Mouse (Mus musculus): ENCODE measurements around the gene Atp5c1. TPM values are rescaled to one million over a fixed set of nuclear protein-coding genes. Genes with fewer than 3 reads are reported as not detected.

The Atp5c1 gene
- polyA plus RNA-seq, 1 experiment from 2014 or later = 528 TPM

DNA sequence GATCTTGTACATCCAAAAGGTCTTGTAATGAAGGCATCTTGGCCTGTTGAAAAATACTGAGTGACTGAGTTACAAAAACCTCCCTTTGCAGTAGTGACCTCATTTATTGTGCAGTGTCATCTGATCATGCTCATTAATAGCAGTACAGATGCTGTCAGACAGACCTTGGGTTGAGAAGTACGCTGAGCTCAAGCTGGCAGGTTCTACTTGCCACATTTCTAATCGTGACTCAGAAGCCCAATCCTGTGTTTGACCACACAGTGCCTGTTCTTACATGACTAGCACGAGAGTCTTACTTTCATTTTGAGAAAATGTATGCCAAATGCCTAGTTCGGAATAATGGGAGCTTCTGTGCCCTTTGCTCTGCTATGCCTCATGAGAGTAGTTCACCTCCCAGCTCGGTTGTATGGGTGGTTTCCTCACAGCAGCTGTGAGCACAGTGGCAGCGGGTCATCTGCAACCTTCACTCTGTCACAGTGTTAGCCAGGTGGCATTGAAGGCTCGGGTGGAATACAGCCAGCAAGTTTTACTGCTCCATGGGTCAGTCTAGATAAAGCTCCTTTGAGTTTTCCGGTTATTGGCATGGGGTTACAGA lies 7.0 kb upstream of the Atp5c1 start:
- no peak for ATAC-seq (replicated peaks)
- Histone ChIP-seq H3K9me3 (no peaks in the 10 kb centered on the region), H3K4me2 (no peak overlapping the region), H3K4me1 (no peaks in the 10 kb centered on the region), H3K27me3 (replicated peaks) (no peaks in the 10 kb centered on the region), H3K36me3 (replicated peaks) (peaks cover 22% of the 10 kb centered on the region), H3K9ac (no peak overlapping the region), H3K27ac (no peak overlapping the region), H3K4me3 (no peak overlapping the region)
- 84% methylated on average over 8 of the region's 8 CpGs for WGBS

DNA sequence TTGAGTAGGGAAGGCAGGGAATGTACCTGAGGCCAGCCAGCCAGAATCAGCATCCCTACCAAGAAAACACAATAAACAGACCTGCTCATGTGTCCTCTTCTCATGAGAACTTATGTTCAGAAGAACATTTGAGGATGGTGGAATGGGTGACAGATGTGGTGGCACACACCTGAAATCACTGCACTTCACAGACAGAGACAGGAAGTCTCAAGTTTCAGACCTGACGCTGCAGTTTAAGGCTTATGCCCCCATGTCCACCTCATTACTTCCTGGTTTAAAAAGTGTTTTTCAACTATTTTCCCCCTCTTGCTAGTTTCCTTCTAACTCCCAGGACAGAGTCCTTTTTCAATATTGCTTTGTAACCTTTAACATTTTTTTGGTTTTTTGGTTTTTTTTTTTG lies 2.4 kb upstream of the Atp5c1 start:
- Histone ChIP-seq H3K9me3 (no peaks in the 10 kb centered on the region), H3K4me3 (no peak overlapping the region), H3K9ac (no peak overlapping the region), H3K36me3 (replicated peaks) (no peaks in the 10 kb centered on the region), H3K4me2 (no peak overlapping the region), H3K27me3 (replicated peaks) (no peaks in the 10 kb centered on the region), H3K27ac (no peak overlapping the region), H3K4me1 (peaks cover 27% of the 10 kb centered on the region)
- ATAC-seq (replicated peaks) = no peak
- 89% methylated on average over 1 of the region's 1 CpGs for WGBS

DNA sequence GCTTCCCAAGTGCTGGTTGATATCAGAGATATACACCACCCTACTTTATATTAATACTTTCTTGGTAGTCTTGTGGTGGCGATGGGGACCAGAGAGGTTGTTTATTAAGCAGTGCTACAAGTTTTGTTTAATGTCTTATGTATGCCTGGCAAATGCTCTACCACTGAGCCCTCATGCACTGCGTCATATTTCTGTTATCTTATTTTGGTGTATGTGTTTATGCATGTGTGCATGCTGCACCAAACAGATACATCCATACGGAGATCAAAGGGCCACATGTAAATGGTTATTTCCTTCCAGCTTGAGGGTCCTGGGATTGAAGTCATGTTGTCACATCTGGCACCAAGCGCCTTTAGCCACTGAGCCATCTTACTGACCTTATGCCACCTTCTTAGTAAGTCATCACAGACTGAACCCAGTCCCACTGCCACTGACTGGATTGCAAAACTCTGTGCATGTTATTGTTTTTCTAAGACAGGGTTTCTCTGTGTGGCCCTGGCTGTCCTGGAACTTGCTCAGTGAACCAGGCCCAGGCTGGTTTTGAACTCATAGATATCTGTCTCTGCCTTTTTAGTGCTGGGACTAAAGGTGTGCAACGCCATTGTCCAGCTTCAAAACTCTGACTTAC lies 1.3 kb upstream of the Atp5c1 start:
- 94% methylated on average over 5 of the region's 5 CpGs for WGBS
- Histone ChIP-seq H3K9ac (no peak overlapping the region; the same call in 1 of the 2 replicates), H3K27me3 (replicated peaks) (no peaks in the 10 kb centered on the region)

DNA sequence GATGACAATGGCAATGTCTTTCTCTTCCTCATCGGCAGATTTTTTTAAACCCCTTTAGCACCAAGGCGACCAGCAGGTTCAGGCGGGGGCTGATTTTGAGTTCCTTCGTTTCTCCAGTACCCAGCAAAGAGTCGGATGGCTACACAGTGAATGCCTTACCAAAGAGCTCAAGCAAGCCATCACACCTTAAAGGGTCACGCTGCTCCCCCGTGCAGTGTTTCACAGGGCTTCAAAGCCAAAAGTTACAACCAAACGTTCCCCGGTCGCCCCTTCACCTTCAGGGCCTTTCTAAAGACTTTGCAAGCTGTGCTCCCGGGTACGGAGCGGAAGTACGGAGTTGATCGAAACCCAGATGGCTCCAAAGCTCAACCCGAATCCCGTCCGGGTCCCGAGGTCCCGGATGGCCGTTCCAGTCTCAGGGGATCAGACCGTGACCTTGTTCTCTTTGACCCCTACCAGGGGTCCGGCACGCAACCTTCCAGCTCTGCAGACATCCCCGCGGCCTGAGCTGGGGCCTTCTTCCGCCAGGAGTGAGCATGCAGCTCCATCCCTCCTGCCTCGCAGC lies 483 bp downstream of the Atp5c1 start:
- H3K27me3 ChIP-seq (replicated peaks) = no peaks in the 10 kb centered on the region
- peak overlapping the region; percentile 96 for H3K27ac ChIP-seq
- peak overlapping the region; percentile 80 for H3K4me2 ChIP-seq
- no peaks in the 10 kb centered on the region for H3K36me3 ChIP-seq (replicated peaks)
- H3K4me3 ChIP-seq = peak overlapping the region; percentile 99
- peak overlapping the region; percentile 100 for H3K9ac ChIP-seq
- peaks cover 35% of the 10 kb centered on the region for H3K4me1 ChIP-seq
- H3K9me3 ChIP-seq = no peaks in the 10 kb centered on the region
- under 1% methylated on average over 28 of the region's 28 CpGs for WGBS
- no peak for ATAC-seq (replicated peaks)

More for the DNA sequence above, 1.3 kb upstream of the Atp5c1 start:
- Histone ChIP-seq H3K27ac (no peak overlapping the region), H3K9me3 (no peaks in the 10 kb centered on the region), H3K4me3 (peak overlapping the region; percentile 99), H3K4me1 (peaks cover 30% of the 10 kb centered on the region), H3K36me3 (replicated peaks) (no peaks in the 10 kb centered on the region), H3K4me2 (peak overlapping the region; percentile 80)
- ATAC-seq (replicated peaks) = no peak

DNA sequence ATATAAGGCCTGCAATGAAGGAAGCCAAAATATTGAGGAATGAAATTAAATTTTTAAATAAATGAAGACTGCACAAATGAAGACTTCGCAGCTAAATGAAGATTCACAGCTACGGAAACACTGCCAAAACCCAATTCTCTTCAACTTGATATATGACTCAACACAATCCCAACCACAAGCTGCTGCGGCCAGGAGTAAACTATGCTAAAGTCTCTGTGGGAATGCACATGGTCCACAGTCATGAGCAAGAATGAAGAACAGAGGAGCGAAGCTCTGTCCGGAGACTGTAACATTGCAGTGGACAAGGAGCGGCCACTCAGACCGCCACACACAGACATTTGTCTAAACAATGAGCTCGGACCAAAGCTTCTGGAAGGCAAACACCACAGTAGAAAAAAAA lies 3.6 kb downstream of the Atp5c1 start:
- ATAC-seq (replicated peaks) = no peak
- Histone ChIP-seq H3K36me3 (replicated peaks) (no peaks in the 10 kb centered on the region), H3K4me1 (peaks cover 31% of the 10 kb centered on the region), H3K4me2 (no peak overlapping the region), H3K27ac (no peak overlapping the region), H3K4me3 (no peak overlapping the region), H3K9me3 (no peaks in the 10 kb centered on the region), H3K9ac (no peak overlapping the region), H3K27me3 (replicated peaks) (no peaks in the 10 kb centered on the region)
- 89% methylated on average over 8 of the region's 8 CpGs for WGBS

DNA sequence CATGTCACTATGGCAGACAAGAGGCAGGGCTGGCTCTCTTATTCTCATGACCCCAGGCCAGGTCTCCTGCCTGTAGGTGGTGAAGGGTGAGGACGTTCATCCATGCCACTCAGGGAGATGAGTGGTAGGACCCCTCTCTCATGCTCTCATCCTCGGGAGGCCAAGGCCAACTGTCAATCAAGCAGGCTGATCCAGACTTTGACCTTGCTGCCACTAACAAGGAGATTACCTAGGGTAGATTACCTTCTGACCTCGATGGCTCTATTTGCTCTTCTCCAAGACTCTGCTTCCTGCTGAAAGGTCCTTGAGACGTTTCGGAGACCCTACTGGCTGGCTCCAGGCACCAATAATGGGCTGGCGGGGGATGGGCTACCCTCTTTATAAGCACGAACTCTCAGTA lies 5.8 kb downstream of the Atp5c1 start:
- 87% methylated on average over 7 of the region's 7 CpGs for WGBS
- H3K4me1 ChIP-seq = peaks cover 25% of the 10 kb centered on the region
- no peaks in the 10 kb centered on the region for H3K36me3 ChIP-seq (replicated peaks)
- H3K4me2 ChIP-seq = no peak overlapping the region
- no peaks in the 10 kb centered on the region for H3K27me3 ChIP-seq (replicated peaks)
- 0 out of 2 replicates have a peak, but pooled peaks have one; percentile 8 for ATAC-seq (replicated peaks)
- H3K9ac ChIP-seq = no peak overlapping the region
- no peak overlapping the region for H3K4me3 ChIP-seq
- H3K9me3 ChIP-seq = no peaks in the 10 kb centered on the region
- no peak overlapping the region for H3K27ac ChIP-seq

DNA sequence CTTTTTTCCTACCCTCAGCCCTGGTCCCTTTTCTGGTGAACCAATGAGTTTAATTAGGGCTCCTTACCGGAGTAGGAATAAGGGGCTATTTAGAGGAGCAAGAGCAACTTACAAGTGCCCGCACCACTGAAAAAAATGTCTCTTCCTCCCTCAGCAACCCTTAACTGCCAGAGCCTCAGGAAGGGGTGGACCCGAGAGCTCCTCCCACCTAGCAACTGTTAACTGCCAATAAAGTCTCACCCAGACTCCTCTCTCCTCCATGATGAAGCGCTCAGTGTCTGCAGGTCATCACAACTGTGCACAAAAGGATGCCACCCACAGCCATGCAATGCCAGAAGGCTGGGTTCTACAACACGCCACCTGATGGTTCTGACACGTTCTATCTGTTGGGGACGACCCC lies 8.6 kb downstream of the Atp5c1 start:
- H3K9me3 ChIP-seq = no peaks in the 10 kb centered on the region
- 97% methylated on average over 7 of the region's 7 CpGs for WGBS
- no peak overlapping the region for H3K9ac ChIP-seq
- peaks cover 18% of the 10 kb centered on the region; the same call in 1 of the 2 replicates for H3K36me3 ChIP-seq (replicated peaks)
- no peak for ATAC-seq (replicated peaks)
- no peak overlapping the region for H3K27ac ChIP-seq
- no peak overlapping the region for H3K4me2 ChIP-seq
- no peak overlapping the region for H3K4me3 ChIP-seq
- 0 out of 2 replicates have a peak, but pooled peaks cover 4% of the 10 kb centered on the region for H3K4me1 ChIP-seq
- H3K27me3 ChIP-seq (replicated peaks) = no peaks in the 10 kb centered on the region

DNA sequence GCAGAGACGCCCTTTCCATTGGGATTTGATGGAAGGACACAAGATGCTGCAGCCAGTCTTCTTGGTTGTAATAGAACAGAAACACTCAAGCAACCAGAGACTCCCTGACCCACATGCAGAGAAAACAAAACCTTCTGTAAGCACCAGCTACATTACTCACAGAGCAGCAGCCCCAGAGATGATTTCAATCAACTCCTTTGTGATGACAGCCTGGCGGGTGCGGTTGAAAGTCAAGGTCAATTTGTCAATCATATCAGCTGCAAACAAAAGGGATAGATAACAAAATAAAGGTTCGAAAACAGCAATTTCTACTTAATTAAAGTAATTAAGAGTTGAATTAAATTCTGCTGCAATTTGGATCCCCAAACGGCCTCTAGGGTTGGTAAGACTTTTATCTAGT lies 21.5 kb downstream of the Atp5c1 start:
- WGBS = 90% methylated on average over 5 of the region's 5 CpGs
- H3K36me3 ChIP-seq (replicated peaks) = peaks cover 57% of the 10 kb centered on the region
- H3K27me3 ChIP-seq (replicated peaks) = no peaks in the 10 kb centered on the region

DNA sequence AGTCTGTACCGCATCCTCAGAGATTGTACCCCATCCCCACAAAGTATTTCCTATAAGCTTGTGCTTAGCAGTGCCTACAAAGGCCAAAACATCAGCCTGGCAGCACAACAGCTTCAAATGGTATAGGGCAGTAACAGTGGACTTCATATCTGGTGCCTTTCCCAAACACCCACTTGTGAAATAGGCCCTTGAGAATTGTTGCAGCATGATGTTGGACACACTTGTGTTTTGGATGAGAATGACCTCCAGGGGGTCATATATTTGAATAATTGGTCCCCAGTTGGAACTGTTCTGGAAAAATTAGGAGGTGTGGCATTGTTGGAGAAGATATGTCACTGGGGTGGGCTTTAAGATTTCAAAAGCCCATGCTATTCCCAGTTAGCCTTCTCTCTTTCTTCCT lies 28.3 kb downstream of the Atp5c1 start:
- no peak for ATAC-seq (replicated peaks)
- Histone ChIP-seq H3K36me3 (replicated peaks) (peaks cover 16% of the 10 kb centered on the region), H3K27ac (no peak overlapping the region), H3K4me2 (no peak overlapping the region), H3K9ac (no peak overlapping the region), H3K4me1 (peaks cover 17% of the 10 kb centered on the region), H3K9me3 (no peaks in the 10 kb centered on the region), H3K4me3 (no peak overlapping the region), H3K27me3 (replicated peaks) (no peaks in the 10 kb centered on the region)
- WGBS = 100% methylated on average over 1 of the region's 1 CpGs

More for the DNA sequence above, 21.5 kb downstream of the Atp5c1 start:
- Histone ChIP-seq H3K9ac (no peak overlapping the region), H3K9me3 (no peaks in the 10 kb centered on the region), H3K4me2 (no peak overlapping the region), H3K27ac (no peak overlapping the region), H3K4me1 (no peaks in the 10 kb centered on the region), H3K4me3 (no peak overlapping the region)
- no peak for ATAC-seq (replicated peaks)

DNA sequence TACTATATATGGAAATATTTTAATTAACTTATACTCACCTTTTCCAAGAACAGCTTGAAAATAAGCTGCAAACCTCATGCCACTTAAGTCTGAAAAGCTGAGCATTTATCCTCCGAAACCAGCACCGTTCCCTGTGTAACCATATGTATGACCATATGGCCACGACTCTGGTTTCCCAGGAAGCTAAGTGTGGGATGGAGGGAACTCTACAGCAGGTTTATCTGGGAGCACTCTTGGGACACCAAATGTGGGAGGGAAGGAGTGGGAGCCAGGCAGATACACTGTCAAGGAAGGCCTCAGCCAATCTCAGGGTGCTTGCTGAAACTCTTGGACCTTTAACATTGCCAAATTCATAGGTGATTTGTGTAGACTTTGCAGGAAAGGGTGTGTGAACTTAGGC lies 29.4 kb downstream of the Atp5c1 start:
- Histone ChIP-seq H3K4me3 (no peak overlapping the region), H3K4me1 (peaks cover 26% of the 10 kb centered on the region), H3K9me3 (no peaks in the 10 kb centered on the region), H3K27ac (no peak overlapping the region), H3K27me3 (replicated peaks) (no peaks in the 10 kb centered on the region), H3K4me2 (no peak overlapping the region), H3K9ac (no peak overlapping the region), H3K36me3 (replicated peaks) (peaks cover 13% of the 10 kb centered on the region)
- 88% methylated on average over 3 of the region's 3 CpGs for WGBS
- no peak for ATAC-seq (replicated peaks)

DNA sequence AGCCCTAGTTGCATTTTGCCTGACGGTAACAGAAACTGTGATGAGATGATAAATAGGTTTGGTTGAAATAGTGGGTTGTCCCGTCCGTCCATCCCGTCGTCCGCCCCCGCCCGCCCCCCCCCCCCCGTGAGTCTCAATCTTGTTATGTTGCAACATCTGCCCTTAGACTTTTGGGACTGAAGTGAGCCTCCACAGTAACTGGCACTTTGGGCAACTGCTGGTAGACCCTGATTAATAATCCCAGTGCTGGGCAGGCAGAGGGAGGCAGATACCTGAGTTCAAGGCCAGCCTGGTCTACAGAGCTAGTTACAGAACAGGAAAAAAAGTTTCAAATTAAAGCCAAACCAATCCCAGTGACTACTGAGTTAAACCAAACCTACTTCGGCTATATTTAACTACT lies 30.9 kb downstream of the Atp5c1 start:
- Histone ChIP-seq H3K27ac (no peak overlapping the region), H3K9me3 (no peaks in the 10 kb centered on the region), H3K4me2 (peak overlapping the region; percentile 92), H3K4me1 (peaks cover 26% of the 10 kb centered on the region), H3K36me3 (replicated peaks) (no peaks in the 10 kb centered on the region; the same call in 1 of the 2 replicates), H3K4me3 (peak overlapping the region; percentile 97), H3K27me3 (replicated peaks) (no peaks in the 10 kb centered on the region), H3K9ac (peak overlapping the region; percentile 78; the same call in 1 of the 2 replicates)
- no peak for ATAC-seq (replicated peaks)
- 16% methylated on average over 10 of the region's 10 CpGs for WGBS

DNA sequence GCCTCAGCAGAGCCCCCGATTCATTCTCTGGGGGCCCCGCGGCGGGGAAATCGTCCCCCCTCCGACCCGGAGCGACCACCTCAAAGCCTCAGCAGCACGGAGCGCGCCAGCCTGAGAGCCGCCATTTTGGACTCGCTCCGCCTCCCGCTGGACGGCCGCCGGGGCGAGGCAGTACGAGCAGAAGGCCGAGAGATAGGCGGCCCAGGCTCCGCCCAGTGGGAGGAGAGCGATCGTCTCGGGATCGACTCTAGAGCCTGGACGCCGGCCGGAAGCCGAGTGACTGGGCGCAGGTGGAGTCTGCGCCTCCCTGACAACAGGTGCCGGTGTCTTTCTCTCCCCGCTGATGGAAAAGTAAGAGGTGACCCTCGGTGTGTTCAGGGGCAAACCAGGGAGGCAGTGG lies 31.8 kb downstream of the Atp5c1 start, which contains the start of gene Taf3:
Taf3 (minus strand) TSS at position 136 of the 400 bp plus-strand sequence.
- Histone ChIP-seq H3K27me3 (replicated peaks) (no peaks in the 10 kb centered on the region), H3K4me1 (peaks cover 26% of the 10 kb centered on the region), H3K36me3 (replicated peaks) (no peaks in the 10 kb centered on the region), H3K27ac (peak within 1 kb of the TSS; percentile 78), H3K4me2 (peak within 1 kb of the TSS; percentile 92), H3K4me3 (peak within 1 kb of the TSS; percentile 97), H3K9me3 (no peaks in the 10 kb centered on the region), H3K9ac (peak within 1 kb of the TSS; percentile 78)
- ATAC-seq (replicated peaks) = peak; percentile 96
- under 1% methylated on average over 36 of the region's 36 CpGs for WGBS

All from midbrain, embryonic 15.5 days (tissue).